Mouse (Mus musculus) CD4-positive naive resting alpha-beta T cell, adult 57 days (primary cell): ENCODE measurements around the gene Ruvbl1. TPM values are rescaled to one million over a fixed set of nuclear protein-coding genes. Genes with fewer than 3 reads are reported as not detected.

Experiments
- total RNA-seq: library from RNA; stranded (reverse); gene quantifications from one replicate; pipeline ENCODE4 v1.2.4, GENCODE M21; 2023

Ruvbl1 gene
- total RNA-seq: 33.6 TPM

DNA sequence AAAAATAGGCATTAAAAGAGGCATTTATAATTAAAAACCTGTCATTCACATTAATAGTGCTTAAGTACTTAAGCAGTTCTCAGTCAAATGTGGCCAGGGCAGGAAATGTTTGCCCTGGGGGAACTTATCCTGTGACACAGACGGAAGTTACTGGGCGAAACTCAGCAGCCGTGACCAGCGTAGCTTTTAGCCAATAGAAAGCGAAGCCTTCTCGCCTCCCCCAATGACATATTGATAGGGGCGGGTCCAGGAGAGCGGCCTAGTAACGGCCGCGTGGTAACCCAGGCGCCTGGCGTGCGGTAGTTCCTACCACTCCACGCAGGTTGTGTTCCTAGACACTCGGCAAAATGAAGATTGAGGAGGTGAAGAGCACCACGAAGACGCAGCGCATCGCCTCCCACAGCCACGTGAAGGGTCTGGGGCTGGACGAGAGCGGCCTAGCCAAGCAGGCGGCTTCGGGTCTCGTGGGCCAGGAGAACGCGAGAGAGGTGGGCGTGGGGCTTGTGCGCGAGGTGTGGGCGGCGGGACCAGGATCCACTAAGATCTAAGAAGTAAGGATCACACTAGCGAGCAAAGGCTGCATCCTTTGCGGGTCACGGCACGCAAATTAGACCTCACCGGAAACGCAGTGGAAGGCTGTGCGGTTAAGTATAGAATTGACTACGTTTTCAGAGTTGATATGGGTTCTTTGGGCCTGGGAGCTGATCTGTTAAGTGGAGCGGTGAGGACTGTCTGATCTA lies at the start of gene Ruvbl1:
Ruvbl1 (plus strand) TSS at position 229 of the 740 bp plus-strand sequence.

GRCm38 (mm10) chr6:88446063-88447002 lies 18.9 kb upstream of the Ruvbl1 start, which contains the start of gene Eefsec:
TSS of gene Eefsec (minus strand) at chr6:88446539.

DNA sequence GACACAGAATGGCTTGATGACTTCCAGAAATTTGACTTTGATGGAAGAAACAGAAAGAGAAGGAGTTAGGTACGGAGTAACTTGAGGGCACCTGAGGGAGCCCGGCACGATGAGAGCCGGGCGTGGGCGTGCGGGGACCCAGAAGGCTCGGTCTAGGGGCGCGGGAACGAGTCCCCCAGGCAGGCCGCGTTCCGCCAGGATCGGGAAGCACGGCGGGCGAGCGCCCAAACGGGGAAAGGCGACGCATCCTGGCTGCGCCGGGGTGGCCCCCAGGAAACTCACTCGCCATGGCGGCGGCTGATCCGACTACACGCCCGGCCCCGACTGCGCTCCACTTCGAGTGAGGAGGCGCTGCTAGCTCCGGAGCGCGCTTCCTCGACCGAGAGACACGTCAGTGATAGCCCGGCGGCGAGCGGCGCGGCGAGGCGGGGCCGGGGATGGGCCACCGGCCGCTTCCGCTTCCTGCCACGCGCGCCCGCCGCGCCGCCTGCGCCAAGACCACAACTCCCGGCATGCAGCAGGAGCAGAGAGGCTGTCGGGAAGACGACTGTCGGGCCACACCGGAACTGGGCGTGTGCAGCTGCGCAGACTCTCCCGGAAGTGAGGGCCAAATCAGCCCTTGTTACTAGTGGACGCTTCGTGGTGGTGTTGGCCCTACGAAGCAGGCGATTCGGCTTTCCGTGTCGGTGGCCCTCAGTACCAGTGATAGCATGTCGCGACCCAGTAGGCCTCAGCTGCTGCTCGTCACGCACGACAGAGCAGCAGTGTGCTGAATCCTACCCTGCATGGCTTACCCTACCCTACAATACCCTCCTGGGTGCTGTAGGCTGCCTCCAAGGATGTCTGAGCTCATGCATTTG lies 53.4 kb downstream of the Ruvbl1 start, which contains the start of gene Sec61a1:
Sec61a1 (minus strand) TSS at position 502 of the 860 bp plus-strand sequence.

Other genes with a start within 250 kb of the Ruvbl1 start
- gene Dnajb8, start 243.1 kb upstream of the Ruvbl1 start, total RNA-seq: not detected
- gene Eefsec, start 18.9 kb upstream of the Ruvbl1 start, total RNA-seq: 50.4 TPM
- gene Sec61a1, start 53.5 kb downstream of the Ruvbl1 start, total RNA-seq: 217 TPM
- not detected for gene Kbtbd12, start 172.5 kb downstream of the Ruvbl1 start, total RNA-seq